Mouse (Mus musculus): Measurements from ENCODE around the gene Adora1.

GRCm38 (mm10) chr1:134182025-134182424, 53.2 kb downstream of the Adora1 start, which contains the start of gene Chil1:
- TF ChIP-seq CTCF (IDR thresholded peaks at IDR 0.05 in 2 of 3, conservative IDR thresholded peaks at IDR 0.05 in 1 of 3; ENCODE audit: control insufficient read depth in 1 of 3, insufficient read depth in 1 of 3, low read depth in 2 of 3, low read length in 3 of 3, poor library complexity in 1 of 3, severe bottlenecking in 1 of 3): no peak
- TF ChIP-seq EP300 (IDR thresholded peaks at IDR 0.05; ENCODE audit: low read depth in 1 of 2, low read length in 2 of 2): no peak
- TF ChIP-seq GATA1 (IDR thresholded peaks at IDR 0.05; ENCODE audit: low read depth, low read length): no peak
- no peak for TF ChIP-seq ETS1 (IDR thresholded peaks at IDR 0.05; ENCODE audit: low read depth, low read length)
- TF ChIP-seq TBP (IDR thresholded peaks at IDR 0.05; ENCODE audit: low read depth, low read length): no peak
